Mouse (Mus musculus): ENCODE results near the gene Skiv2l. TPM values are rescaled to one million over a fixed set of nuclear protein-coding genes. Genes with fewer than 3 reads are reported as not detected.

Skiv2l gene
- total and polyA plus RNA-seq, 3 experiments: 34.9 to 47.0 TPM; not detected in 1

DNA sequence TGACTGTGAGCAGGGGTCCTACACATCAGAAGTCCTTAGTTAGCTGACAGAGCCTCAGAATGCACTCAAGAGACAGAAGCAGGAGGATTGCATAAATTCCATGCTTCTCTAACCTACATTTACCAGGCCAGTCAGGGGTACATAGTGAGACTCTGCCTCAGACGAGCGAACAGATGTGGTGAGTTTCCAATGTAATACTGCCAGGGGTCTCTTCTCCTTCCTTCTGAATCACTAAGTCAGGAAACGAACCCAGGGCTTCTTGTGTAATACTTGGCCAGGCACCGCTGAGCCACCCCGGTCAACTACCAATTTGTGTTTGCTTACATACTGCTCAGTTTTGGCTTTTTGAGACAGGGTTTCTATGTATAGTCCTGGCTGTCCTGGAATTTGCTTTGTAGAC lies 37.9 kb upstream of the Skiv2l start:
- Histone ChIP-seq H3K4me1 (ENCODE audit: control insufficient read depth in 1 of 2, insufficient read depth in 2 of 2, low read length in 2 of 2) (no peaks in the 10 kb centered on the region), H3K27ac (ENCODE audit: control insufficient read depth, low read depth, low read length) (no peak overlapping the region)

DNA sequence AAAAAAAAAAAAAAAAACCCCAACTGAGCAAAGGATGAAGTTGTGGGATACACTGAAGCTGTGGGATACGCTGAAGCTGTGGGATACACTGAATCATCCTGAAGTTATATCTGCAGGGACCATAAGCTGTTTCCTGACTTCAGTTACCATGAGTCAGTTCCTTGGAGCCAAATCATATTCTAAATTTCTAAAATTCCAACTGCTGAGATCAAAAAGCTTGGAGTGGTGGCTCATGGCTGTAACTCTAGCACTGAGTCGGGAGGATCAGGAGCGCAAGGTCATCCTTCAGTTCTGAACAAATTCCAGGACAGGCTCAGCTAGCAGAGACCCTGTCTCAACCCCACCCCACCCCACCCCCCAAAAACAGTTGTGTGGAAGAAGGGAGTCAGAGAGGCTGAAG lies 35.6 kb upstream of the Skiv2l start:
- Histone ChIP-seq H3K9me3 (replicated peaks; ENCODE audit: insufficient read depth, low read length) (no peaks in the 10 kb centered on the region), H3K27ac (ENCODE audit: control insufficient read depth, low read depth, low read length) (no peak overlapping the region), H3K79me2 (ENCODE audit: control insufficient read depth, insufficient read depth, low read length, poor library complexity) (no peaks in the 10 kb centered on the region), H3K4me3 (ENCODE audit: control insufficient read depth in 1 of 2, insufficient read depth in 1 of 2, low read depth in 2 of 2, low read length in 2 of 2) (no peak overlapping the region), H3K27me3 (ENCODE audit: control insufficient read depth in 1 of 2, insufficient read depth in 2 of 2, low read length in 2 of 2) (no peaks in the 10 kb centered on the region), H3K36me3 (ENCODE audit: control insufficient read depth in 1 of 2, insufficient read depth in 2 of 2, low read length in 2 of 2) (no peaks in the 10 kb centered on the region), H3K9ac (ENCODE audit: control insufficient read depth, low read depth, low read length, poor library complexity, severe bottlenecking) (no peak overlapping the region), H3K4me1 (ENCODE audit: control insufficient read depth in 1 of 2, insufficient read depth in 2 of 2, low read length in 2 of 2) (no peaks in the 10 kb centered on the region)
- DNase-seq (ENCODE audit: low read depth, low spot score): no peak
- no peak for TF ChIP-seq CHD1 (IDR thresholded peaks at IDR 0.05; ENCODE audit: low read depth, low read length)
- TF ChIP-seq RAD21 (IDR thresholded peaks at IDR 0.05; ENCODE audit: low read depth, low read length): no peak
- TF ChIP-seq TBP (IDR thresholded peaks at IDR 0.05; ENCODE audit: low read depth, low read length): no peak
- no peak for TF ChIP-seq POLR2A (IDR thresholded peaks at IDR 0.05; ENCODE audit: control insufficient read depth in 1 of 2, insufficient read depth in 1 of 2, low read depth in 1 of 2, low read length in 2 of 2, poor library complexity in 1 of 2)
- TF ChIP-seq TAL1 (IDR thresholded peaks at IDR 0.05; ENCODE audit: low read length): no peak

More for the DNA sequence above, 37.9 kb upstream of the Skiv2l start:
- H3K9me3 ChIP-seq (replicated peaks; ENCODE audit: insufficient read depth, low read length): no peaks in the 10 kb centered on the region
- H3K9ac ChIP-seq (ENCODE audit: control insufficient read depth, low read depth, low read length, poor library complexity, severe bottlenecking): no peak overlapping the region
- DNase-seq (ENCODE audit: low read depth, low spot score): no peak
- H3K4me3 ChIP-seq (ENCODE audit: control insufficient read depth in 1 of 2, insufficient read depth in 1 of 2, low read depth in 2 of 2, low read length in 2 of 2): no peak overlapping the region
- H3K36me3 ChIP-seq (ENCODE audit: control insufficient read depth in 1 of 2, insufficient read depth in 2 of 2, low read length in 2 of 2): no peaks in the 10 kb centered on the region
- H3K79me2 ChIP-seq (ENCODE audit: control insufficient read depth, insufficient read depth, low read length, poor library complexity): no peaks in the 10 kb centered on the region
- TF ChIP-seq MAX (IDR thresholded peaks at IDR 0.05; ENCODE audit: low read length): no peak
- TF ChIP-seq CHD1 (IDR thresholded peaks at IDR 0.05; ENCODE audit: low read depth, low read length): no peak
- TF ChIP-seq MAZ (IDR thresholded peaks at IDR 0.05; ENCODE audit: low read depth, low read length): no peak
- no peak for TF ChIP-seq ZC3H11A (IDR thresholded peaks at IDR 0.05; ENCODE audit: low read depth, low read length)
- no peak for TF ChIP-seq TCF12 (IDR thresholded peaks at IDR 0.05; ENCODE audit: low read depth, low read length)
- no peak for TF ChIP-seq GATA1 (IDR thresholded peaks at IDR 0.05; ENCODE audit: low read depth, low read length)
- TF ChIP-seq MXI1 (IDR thresholded peaks at IDR 0.05; ENCODE audit: low read depth, low read length): no peak
- TF ChIP-seq CHD2 (IDR thresholded peaks at IDR 0.05; ENCODE audit: low read length): no peak
- no peak for TF ChIP-seq USF1 (IDR thresholded peaks at IDR 0.05; ENCODE audit: low read depth, low read length)
- TF ChIP-seq POLR2AphosphoS2 (IDR thresholded peaks at IDR 0.05; ENCODE audit: low read length): no peak
- TF ChIP-seq USF2 (IDR thresholded peaks at IDR 0.05; ENCODE audit: borderline replicate concordance in 1 of 2, insufficient read depth in 1 of 2, low read depth in 1 of 2, low read length in 2 of 2): no peak
- TF ChIP-seq E2F4 (IDR thresholded peaks at IDR 0.05; ENCODE audit: borderline replicate concordance, low read depth, low read length): no peak
- no peak for TF ChIP-seq ZNF384 (IDR thresholded peaks at IDR 0.05; ENCODE audit: low read depth, low read length)
- TF ChIP-seq ETS1 (IDR thresholded peaks at IDR 0.05; ENCODE audit: low read depth, low read length): no peak
- TF ChIP-seq MEF2A (IDR thresholded peaks at IDR 0.05; ENCODE audit: extremely low read depth, insufficient replicate concordance, low read depth, low read length, poor library complexity, severe bottlenecking): no peak
- TF ChIP-seq MAFK (IDR thresholded peaks at IDR 0.05; ENCODE audit: borderline replicate concordance, low read depth, low read length): no peak
- TF ChIP-seq MYB (IDR thresholded peaks at IDR 0.05; ENCODE audit: low read depth, low read length): no peak
- no peaks in the 10 kb centered on the region for H3K27me3 ChIP-seq (ENCODE audit: control insufficient read depth in 1 of 2, insufficient read depth in 2 of 2, low read length in 2 of 2)
